In genomic region chr13:116002391-116002899, GRCm38 (mm10) we compare ENCODE assay signal across 8 mouse cellular contexts.
DNase-seq lines count a peak whose midpoint lies in the region; ATAC-seq lines count a peak whose summit lies in the region.

No protein-coding gene starts in this region.

- H3K9me3 ChIP-seq in forebrain, embryonic 14.5 days (replicated peaks; ENCODE audit: control insufficient read depth, low read length): no peaks in the 10 kb centered on the region
- H3K9me3 ChIP-seq in forebrain, embryonic 10.5 days: no peaks in the 10 kb centered on the region

- no peaks in the 10 kb centered on the region for H3K4me1 ChIP-seq in forebrain, embryonic 14.5 days (ENCODE audit: control insufficient read depth, insufficient read depth, low read length)
- no peaks in the 10 kb centered on the region for H3K4me1 ChIP-seq in forebrain, embryonic 10.5 days

- H3K36me3 ChIP-seq in forebrain, embryonic 14.5 days (ENCODE audit: control insufficient read depth, insufficient read depth, low read length): no peaks in the 10 kb centered on the region
- H3K36me3 ChIP-seq in forebrain, embryonic 10.5 days (replicated peaks): no peaks in the 10 kb centered on the region

- peak; percentile 80; the same call in 1 of the 2 replicates for ATAC-seq in forebrain, embryonic 14.5 days
- no peak for ATAC-seq in erythroid progenitor cell, adult 5-6 weeks (replicated peaks; ENCODE audit: low FRiP score, poor library complexity, severe bottlenecking)

- no peak overlapping the region for H3K4me3 ChIP-seq in forebrain, embryonic 14.5 days (ENCODE audit: low read depth, low read length)
- H3K4me3 ChIP-seq in forebrain, embryonic 10.5 days: no peak overlapping the region

- WGBS in forebrain, embryonic 14.5 days: 38% methylated on average over 4 of the region's 4 CpGs
- WGBS in forebrain, embryonic 10.5 days: 81% methylated on average over 4 of the region's 4 CpGs

- no peak overlapping the region for H3K9ac ChIP-seq in forebrain, embryonic 14.5 days (ENCODE audit: low read length)

- H3K27me3 ChIP-seq in forebrain, embryonic 14.5 days (replicated peaks; ENCODE audit: control insufficient read depth, insufficient read depth, low read length): no peaks in the 10 kb centered on the region
- H3K27me3 ChIP-seq in forebrain, embryonic 10.5 days (ENCODE audit: poor library complexity, severe bottlenecking): no peaks in the 10 kb centered on the region

- peak; percentile 87 for DNase-seq in forebrain, embryonic 14.5 days (ENCODE audit: low spot score)
- no peak for DNase-seq in forebrain, embryonic 10.5 days (ENCODE audit: extremely low spot score, low spot score)
- peak; percentile 81 for DNase-seq in Muller cell, postnatal 12 days (ENCODE audit: inconsistent ontology term)
- peak; percentile 65 for DNase-seq in fibroblast of lung, adult 2 months (ENCODE audit: low read depth)
- peak; percentile 1 to 43 for DNase-seq in kidney, postnatal 36 days
- DNase-seq in lung, postnatal 14 days: peak; percentile 44
- DNase-seq in neural tube, embryonic 10.5 days (ENCODE audit: extremely low spot score, low spot score): no peak

- H3K4me2 ChIP-seq in forebrain, embryonic 14.5 days (ENCODE audit: low read length): no peak overlapping the region

- no peak overlapping the region for H3K27ac ChIP-seq in forebrain, embryonic 14.5 days (ENCODE audit: low read depth, low read length)
- no peak overlapping the region for H3K27ac ChIP-seq in forebrain, embryonic 10.5 days

Comparison
In these comparisons a context has a peak if more than half of its experiments do, and no peak if none do; other contexts are left out.
1. DNase-seq: peak in forebrain, embryonic 14.5 days (single experiment), Muller cell, postnatal 12 days (single experiment), fibroblast of lung, adult 2 months (single experiment), kidney, postnatal 36 days (2 of 2) and lung, postnatal 14 days (single experiment); none in forebrain, embryonic 10.5 days (single experiment) and neural tube, embryonic 10.5 days (single experiment).